Mouse (Mus musculus): ENCODE data around the gene Map3k15.

- TF ChIP-seq POLR2A (IDR thresholded peaks at IDR 0.05; ENCODE audit: extremely low read depth, insufficient read depth, low read length) (no peak), CTCF (IDR thresholded peaks at IDR 0.05; ENCODE audit: extremely low read depth, insufficient read depth, low read length) (no peak)
Measured at GRCm38 (mm10) chrX:160164259-160164658, 176.0 kb downstream of the Map3k15 start.

Measured in cortical plate, adult 2 months (tissue).